Mouse (Mus musculus): ENCODE measurements around the gene Pde4d. TPM values are rescaled to one million over a fixed set of nuclear protein-coding genes. Genes with fewer than 3 reads are reported as not detected.

Pde4d gene
- polyA plus RNA-seq, 1 experiment = 34.7 TPM

DNA sequence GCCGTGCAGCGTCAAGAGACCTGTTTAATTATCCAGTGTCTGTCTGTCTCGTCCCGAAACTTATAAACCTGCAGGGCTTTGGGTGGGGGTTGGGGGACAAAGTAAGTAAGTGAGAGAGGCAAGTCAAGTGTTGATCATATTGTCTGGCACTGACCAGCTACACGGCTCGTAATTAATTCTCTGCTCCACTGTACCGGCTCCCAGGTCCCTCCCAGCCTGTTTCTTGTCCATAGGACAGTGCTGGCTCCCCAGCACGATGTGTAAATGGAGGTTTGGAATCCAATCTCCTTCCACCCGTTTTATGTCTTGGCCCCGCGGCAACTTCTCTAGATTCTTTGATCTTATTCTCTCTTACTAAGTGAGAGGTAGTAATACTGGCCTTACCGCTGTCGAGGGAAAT lies 975.8 kb downstream of the Pde4d start:
- peaks cover 2% of the 10 kb centered on the region; the same call in 1 of the 2 replicates for H3K4me1 ChIP-seq (ENCODE audit: control insufficient read depth, insufficient read depth, low read length)
- no peak overlapping the region for H3K27ac ChIP-seq (ENCODE audit: insufficient read depth, low read length)
- TF ChIP-seq POLR2A (IDR thresholded peaks at IDR 0.05; ENCODE audit: extremely low read depth, insufficient read depth, low read length) (no peak), CTCF (IDR thresholded peaks at IDR 0.05; ENCODE audit: extremely low read depth, insufficient read depth, low read length) (no peak)
- no peak overlapping the region for H3K4me3 ChIP-seq (ENCODE audit: insufficient read depth, low read length)

DNA sequence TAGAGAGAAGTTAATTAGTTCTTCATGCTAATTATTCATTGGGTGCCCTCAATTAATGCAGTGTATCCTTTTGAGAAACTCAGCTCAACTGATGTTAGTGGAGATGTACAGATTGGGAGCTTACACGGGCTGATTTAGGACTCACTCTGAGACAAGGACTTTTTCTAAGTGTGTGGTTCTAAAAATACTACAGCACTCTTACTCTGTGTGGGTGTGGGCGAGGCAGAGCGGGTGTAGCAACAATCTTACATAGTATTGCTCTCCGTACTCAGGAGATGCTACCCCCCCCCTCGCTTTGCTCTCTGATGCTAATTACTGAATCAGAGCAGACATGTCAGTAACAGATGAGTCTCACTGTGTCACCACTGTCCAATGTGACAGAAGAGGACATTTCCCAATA lies 976.3 kb downstream of the Pde4d start:
- TF ChIP-seq CTCF (IDR thresholded peaks at IDR 0.05; ENCODE audit: extremely low read depth, insufficient read depth, low read length) = no peak
- TF ChIP-seq POLR2A (IDR thresholded peaks at IDR 0.05; ENCODE audit: extremely low read depth, insufficient read depth, low read length) = no peak
- peaks cover 2% of the 10 kb centered on the region; the same call in 1 of the 2 replicates for H3K4me1 ChIP-seq (ENCODE audit: control insufficient read depth, insufficient read depth, low read length)
- H3K27ac ChIP-seq (ENCODE audit: insufficient read depth, low read length) = no peak overlapping the region
- H3K4me3 ChIP-seq (ENCODE audit: insufficient read depth, low read length) = no peak overlapping the region

DNA sequence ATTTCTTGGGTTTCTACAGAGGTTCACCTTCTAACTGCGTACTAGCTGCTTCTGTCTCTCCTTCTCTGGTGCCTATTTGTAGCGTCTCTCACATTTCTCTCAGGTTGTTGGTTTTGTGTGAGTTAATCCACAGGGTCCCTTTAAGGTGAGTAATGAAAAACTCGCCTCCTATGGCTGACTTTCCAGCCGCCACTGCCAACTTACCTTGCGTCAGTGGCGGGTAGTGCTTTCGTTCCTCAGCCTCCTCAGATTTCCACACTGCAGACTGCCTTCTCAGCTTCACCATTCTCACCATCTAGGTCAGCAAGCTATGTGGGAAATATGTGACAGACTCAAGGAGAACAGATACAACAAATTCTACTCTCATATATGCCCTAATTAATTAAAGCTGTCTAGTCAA lies 977.8 kb downstream of the Pde4d start:
- Histone ChIP-seq H3K4me3 (ENCODE audit: insufficient read depth, low read length) (no peak overlapping the region), H3K27ac (ENCODE audit: insufficient read depth, low read length) (no peak overlapping the region), H3K4me1 (ENCODE audit: control insufficient read depth, insufficient read depth, low read length) (peaks cover 2% of the 10 kb centered on the region; the same call in 1 of the 2 replicates)
- no peak for TF ChIP-seq POLR2A (IDR thresholded peaks at IDR 0.05; ENCODE audit: extremely low read depth, insufficient read depth, low read length)
- no peak for TF ChIP-seq CTCF (IDR thresholded peaks at IDR 0.05; ENCODE audit: extremely low read depth, insufficient read depth, low read length)

DNA sequence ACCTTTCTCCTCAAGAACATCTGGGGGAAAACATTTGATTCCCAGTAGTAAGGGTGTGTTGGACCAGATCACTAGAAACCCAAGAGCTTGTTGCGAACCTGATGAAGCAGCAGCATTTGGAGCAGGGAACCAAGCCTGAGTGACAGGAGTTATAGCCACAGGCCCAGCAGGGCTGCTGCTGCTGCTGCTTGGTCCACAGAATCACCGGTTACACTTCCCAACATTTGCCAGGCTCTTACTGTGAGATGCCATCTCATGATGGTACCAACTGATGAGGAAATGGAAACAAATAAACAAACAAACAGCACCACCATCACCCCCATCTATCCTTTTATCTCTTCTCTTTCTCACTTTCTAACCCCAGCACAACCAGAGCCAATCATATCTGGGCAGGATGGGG lies 979.8 kb downstream of the Pde4d start:
- Histone ChIP-seq H3K4me3 (ENCODE audit: insufficient read depth, low read length) (no peak overlapping the region), H3K4me1 (ENCODE audit: control insufficient read depth, insufficient read depth, low read length) (peaks cover 2% of the 10 kb centered on the region; the same call in 1 of the 2 replicates), H3K27ac (ENCODE audit: insufficient read depth, low read length) (no peak overlapping the region)
- TF ChIP-seq POLR2A (IDR thresholded peaks at IDR 0.05; ENCODE audit: extremely low read depth, insufficient read depth, low read length) = no peak
- no peak for TF ChIP-seq CTCF (IDR thresholded peaks at IDR 0.05; ENCODE audit: extremely low read depth, insufficient read depth, low read length)

DNA sequence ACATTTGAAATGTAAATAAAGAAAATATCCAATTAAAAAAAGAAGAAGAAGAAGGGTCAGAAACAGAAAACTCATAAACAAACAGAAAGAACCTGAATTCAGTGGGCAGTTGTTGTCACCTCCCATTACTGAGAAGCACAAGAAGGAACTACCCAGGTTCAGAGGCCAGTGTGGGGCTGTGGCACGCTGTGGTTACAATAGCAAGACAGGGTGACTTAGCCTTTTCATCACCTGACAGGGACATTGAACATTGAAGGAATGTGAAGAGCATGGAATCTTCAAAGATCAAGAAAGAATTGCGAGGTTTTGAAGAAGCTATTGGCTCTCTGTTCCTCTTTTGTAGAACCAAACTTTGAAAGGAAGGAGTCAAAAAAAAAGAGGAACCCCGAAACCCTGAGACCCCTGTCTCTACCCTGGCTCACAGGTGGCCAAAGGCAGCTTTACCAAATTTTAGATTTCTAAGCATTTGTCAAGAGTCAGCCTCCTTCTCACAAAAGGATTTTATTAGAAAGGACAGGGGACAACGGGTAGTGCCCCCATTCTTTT lies 987.6 kb downstream of the Pde4d start:
- H3K27ac ChIP-seq (ENCODE audit: insufficient read depth, low read length) = no peak overlapping the region
- TF ChIP-seq CTCF (IDR thresholded peaks at IDR 0.05; ENCODE audit: extremely low read depth, insufficient read depth, low read length) (no peak), POLR2A (IDR thresholded peaks at IDR 0.05; ENCODE audit: extremely low read depth, insufficient read depth, low read length) (no peak)
- H3K4me3 ChIP-seq (ENCODE audit: insufficient read depth, low read length) = no peak overlapping the region
- H3K4me1 ChIP-seq (ENCODE audit: control insufficient read depth, insufficient read depth, low read length) = peaks cover 2% of the 10 kb centered on the region; the same call in 1 of the 2 replicates

DNA sequence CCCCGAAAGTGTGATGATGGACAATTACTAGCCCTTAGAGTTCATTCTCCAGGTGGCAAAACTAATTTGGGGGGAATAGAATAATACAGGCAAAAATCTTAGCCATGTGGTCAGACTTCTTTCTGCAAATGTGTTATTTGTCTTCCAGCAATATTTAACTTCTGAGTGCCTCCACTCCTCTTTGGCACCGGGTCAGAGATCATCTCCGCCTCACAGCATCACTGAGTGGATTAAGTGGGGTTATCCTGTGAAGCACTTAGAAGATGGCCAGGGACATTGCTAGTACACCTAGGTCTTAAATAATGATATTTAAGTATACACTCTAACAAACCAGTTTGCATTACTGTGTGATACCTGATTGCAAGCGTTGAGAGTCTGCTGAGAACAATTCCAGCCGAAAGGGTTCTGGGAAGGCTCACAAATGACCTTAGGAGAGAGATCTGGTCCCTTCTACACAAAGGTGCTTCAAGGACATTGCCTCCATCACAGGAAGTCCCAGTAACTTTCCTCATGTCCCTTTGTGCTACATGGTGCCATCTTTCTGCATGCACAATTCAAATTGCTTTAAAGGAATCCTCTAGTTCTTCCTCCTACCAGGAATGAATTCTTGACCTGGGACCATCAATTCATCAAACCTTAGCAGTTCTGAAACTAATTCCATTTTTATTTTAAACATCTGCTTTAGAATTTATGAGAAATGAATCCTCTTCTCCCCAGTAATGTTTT lies 989.9 kb downstream of the Pde4d start:
- Histone ChIP-seq H3K4me1 (ENCODE audit: control insufficient read depth, insufficient read depth, low read length) (peaks cover 2% of the 10 kb centered on the region; the same call in 1 of the 2 replicates), H3K27ac (ENCODE audit: insufficient read depth, low read length) (no peak overlapping the region), H3K4me3 (ENCODE audit: insufficient read depth, low read length) (peak overlapping the region; percentile 66; the same call in 1 of the 2 replicates)
- TF ChIP-seq CTCF (IDR thresholded peaks at IDR 0.05; ENCODE audit: extremely low read depth, insufficient read depth, low read length) (no peak), POLR2A (IDR thresholded peaks at IDR 0.05; ENCODE audit: extremely low read depth, insufficient read depth, low read length) (no peak)

DNA sequence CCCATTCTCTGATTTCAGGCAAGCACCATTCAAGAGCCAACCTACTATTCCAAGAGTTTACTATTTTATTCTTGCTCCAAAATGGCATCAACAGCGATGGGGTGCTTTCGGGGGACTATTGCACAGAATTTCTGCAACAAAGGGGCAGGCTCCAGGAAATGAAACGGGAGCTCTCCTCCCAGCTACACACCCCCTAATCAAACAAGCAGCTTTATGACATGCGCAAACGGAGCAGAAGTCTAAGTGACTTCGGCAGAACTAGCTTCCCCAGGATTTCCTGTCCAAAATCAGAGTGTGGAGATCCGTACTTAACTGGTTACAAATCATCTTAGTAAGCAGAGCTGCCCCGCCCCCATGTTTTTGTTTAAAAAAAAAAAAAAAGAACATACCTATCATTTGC lies 990.6 kb downstream of the Pde4d start:
- no peak for TF ChIP-seq POLR2A (IDR thresholded peaks at IDR 0.05; ENCODE audit: extremely low read depth, insufficient read depth, low read length)
- TF ChIP-seq CTCF (IDR thresholded peaks at IDR 0.05; ENCODE audit: extremely low read depth, insufficient read depth, low read length) = no peak
- peaks cover 2% of the 10 kb centered on the region; the same call in 1 of the 2 replicates for H3K4me1 ChIP-seq (ENCODE audit: control insufficient read depth, insufficient read depth, low read length)
- H3K4me3 ChIP-seq (ENCODE audit: insufficient read depth, low read length) = peak overlapping the region; percentile 66
- H3K27ac ChIP-seq (ENCODE audit: insufficient read depth, low read length) = no peak overlapping the region

DNA sequence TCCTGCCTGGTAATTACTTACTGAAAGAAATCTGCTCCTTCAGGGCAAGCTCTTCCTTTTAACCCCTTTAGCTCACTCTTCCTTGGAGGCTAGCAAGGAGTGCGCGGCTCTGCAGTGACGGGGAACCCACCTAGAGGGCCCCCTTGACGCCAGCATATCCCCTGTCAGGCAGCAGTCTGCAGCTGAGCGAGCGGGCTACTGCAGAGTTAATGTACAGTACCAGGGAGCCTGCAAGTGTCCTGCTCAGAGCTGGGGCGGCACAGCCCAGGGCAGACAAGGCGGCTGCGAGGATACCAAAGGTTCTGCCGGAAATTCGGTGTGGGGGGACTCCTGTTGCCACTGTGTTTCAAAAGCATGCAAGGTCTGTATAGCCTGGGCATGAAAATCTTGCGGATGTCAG lies 991.1 kb downstream of the Pde4d start:
- TF ChIP-seq POLR2A (IDR thresholded peaks at IDR 0.05; ENCODE audit: extremely low read depth, insufficient read depth, low read length) (peak; percentile 64; the same call in 1 of the 2 replicates), CTCF (IDR thresholded peaks at IDR 0.05; ENCODE audit: extremely low read depth, insufficient read depth, low read length) (no peak)
- peaks cover 2% of the 10 kb centered on the region; the same call in 1 of the 2 replicates for H3K4me1 ChIP-seq (ENCODE audit: control insufficient read depth, insufficient read depth, low read length)
- H3K4me3 ChIP-seq (ENCODE audit: insufficient read depth, low read length) = peak overlapping the region; percentile 66
- H3K27ac ChIP-seq (ENCODE audit: insufficient read depth, low read length) = 0 out of 2 replicates have a peak overlapping the region, but pooled peaks have one; percentile 61

DNA sequence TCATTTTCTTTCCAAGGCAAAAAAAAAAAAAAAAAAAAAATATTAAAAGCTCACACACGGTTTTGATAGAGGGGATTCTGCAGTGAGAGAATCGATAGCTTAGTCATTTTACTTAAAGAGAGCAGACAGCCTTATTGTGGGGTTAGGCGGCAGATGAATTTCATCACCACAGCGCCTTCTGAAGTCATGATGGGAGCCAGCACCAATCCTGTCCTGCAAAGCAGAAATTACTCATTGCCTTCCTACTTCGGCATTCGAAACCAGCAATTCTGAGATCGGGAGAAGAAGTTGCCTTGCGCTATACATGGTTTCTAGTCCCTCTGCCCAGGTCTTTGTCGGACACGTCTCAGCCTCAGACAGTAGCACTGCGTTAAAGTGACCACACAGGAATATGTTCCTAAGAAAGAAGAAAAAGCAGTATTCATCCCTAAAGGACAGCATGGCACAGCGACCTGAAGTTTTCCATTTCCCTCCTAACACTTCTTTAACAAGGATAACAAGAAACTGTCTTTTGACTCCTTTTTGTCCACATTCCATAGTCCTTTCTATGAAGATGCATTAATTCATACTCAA lies 991.7 kb downstream of the Pde4d start:
- no peak for TF ChIP-seq POLR2A (IDR thresholded peaks at IDR 0.05; ENCODE audit: extremely low read depth, insufficient read depth, low read length)
- no peak for TF ChIP-seq CTCF (IDR thresholded peaks at IDR 0.05; ENCODE audit: extremely low read depth, insufficient read depth, low read length)
- Histone ChIP-seq H3K4me3 (ENCODE audit: insufficient read depth, low read length) (peak overlapping the region; percentile 66), H3K27ac (ENCODE audit: insufficient read depth, low read length) (no peak overlapping the region), H3K4me1 (ENCODE audit: control insufficient read depth, insufficient read depth, low read length) (peaks cover 2% of the 10 kb centered on the region; the same call in 1 of the 2 replicates)
